Mouse (Mus musculus): ENCODE measurements around the gene Samd4b. TPM values are rescaled to one million over a fixed set of nuclear protein-coding genes. Genes with fewer than 3 reads are reported as not detected.
"Not testable (repeated sequence)": the region's sequence is repeated elsewhere in the genome, so short reads cannot be mapped to it uniquely, and the experiment has no call there.

Gene Samd4b
- total RNA-seq, 2 experiments from 2014 or later = 56.0 to 59.0 TPM

DNA sequence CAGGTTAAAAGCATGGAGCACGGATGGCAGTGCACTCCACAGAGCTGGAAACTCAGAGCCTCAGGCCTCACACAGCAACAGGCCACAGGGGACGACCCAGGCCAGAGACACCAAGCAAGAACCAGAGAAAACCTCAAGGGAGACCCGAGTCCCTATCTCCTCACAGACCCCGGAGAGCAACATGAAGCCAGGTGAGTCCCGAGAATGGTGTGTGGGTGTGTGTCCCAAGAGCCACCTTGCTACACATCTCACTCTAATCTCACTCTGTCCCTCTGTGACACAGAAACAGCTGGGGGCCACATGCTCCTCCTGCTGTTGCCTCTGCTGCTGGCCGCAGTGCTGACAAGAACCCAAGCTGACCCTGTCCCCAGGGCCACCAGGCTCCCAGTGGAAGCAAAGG lies 75.4 kb downstream of the Samd4b start, which contains the start of gene Ifnl3:
Ifnl3 (plus strand) TSS at position 301 of the 400 bp plus-strand sequence.
- DNase-seq (ENCODE audit: low spot score in 2 of 2) = not testable (repeated sequence)

DNA sequence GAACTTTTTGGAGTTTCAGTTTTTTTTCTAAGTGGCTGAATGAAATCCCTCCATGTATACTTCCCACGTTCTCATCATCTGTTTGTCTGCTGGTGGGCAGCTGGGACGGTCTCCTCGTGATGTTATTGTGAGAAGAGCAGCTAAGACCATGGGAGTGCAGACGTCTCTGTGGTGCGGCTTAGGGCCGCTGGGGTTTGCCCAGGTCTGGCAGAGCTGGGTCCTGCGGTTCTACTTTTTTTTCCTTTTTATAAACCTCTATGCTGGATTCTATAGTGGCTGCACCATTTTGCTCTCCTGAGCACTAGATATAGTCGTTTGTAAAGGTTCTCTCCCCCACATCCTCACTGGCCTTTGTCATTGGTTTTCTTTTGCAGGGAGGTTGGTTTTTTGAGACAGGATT lies 86.5 kb downstream of the Samd4b start:
- no peak for DNase-seq (ENCODE audit: low spot score in 2 of 2)

DNA sequence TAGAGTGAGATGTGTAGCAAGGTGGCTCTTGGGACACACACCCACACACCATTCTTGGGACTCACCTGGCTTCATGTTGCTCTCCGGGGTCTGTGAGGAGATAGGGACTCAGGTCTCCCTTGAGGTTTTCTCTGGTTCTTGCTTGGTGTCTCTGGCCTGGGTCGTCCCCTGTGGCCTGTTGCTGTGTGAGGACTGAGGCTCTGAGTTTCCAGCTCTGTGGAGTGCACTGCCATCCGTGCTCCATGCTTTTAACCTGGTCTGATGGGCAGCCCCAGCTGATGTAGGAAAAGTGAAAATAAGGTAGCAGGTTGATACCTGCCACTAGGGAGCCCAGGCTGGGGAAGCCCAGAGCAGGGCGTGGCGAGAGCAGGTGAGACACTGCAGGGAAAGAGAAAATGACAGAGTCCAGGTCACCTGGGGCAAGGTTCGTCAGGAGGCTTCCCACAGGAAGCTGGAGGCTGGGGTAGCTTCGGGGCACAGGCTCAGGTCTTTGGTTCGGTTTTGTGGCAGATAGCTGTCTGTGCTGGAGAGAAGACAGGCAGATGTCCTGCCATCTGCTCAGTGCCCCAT lies 87.5 kb downstream of the Samd4b start, which contains the start of gene Ifnl2:
Ifnl2 (minus strand) TSS at position 51 of the 570 bp plus-strand sequence.
- DNase-seq (ENCODE audit: low spot score in 2 of 2) = not testable (repeated sequence)

DNA sequence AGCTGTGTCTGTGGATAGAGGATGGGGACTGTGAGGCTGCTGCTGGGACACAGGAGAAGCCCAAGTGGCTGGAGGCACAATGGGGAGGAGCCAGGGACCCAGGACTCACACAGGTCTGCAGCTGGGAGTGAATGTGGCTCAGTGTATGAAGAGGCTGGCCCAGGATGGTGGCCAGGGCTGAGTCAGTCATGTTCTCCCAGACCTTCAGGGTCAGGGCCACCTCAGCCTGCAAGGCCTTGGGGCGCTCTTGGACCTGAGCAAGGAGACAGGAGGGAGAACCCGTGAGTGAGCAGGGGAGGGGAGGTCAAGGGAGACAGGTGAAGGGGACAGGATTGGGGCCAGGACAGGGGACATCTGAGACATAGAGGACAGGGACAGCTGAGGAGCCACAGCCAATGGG lies 88.8 kb downstream of the Samd4b start:
- DNase-seq (ENCODE audit: low spot score in 2 of 2) = not testable (repeated sequence)

DNA sequence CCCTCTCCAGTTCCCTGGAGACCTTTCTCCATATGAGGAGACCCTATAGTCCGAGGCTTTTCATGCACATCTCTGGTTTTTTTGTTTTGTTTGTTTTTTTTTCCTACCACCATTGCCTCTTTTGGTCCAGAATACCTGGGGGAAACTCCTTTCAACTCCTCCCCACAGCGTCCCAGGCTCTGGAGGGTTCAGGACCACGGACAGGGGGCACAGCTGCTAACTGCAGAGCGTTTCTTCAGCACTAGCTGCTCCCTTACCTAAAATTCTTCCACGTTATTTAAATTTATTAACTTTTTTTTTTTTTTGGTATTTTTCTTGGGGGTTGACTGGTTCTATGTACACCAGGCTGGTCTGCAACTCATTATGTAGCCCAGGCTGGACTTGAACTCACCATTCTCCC lies 92.4 kb downstream of the Samd4b start:
- DNase-seq (ENCODE audit: low spot score in 2 of 2) = no peak

DNA sequence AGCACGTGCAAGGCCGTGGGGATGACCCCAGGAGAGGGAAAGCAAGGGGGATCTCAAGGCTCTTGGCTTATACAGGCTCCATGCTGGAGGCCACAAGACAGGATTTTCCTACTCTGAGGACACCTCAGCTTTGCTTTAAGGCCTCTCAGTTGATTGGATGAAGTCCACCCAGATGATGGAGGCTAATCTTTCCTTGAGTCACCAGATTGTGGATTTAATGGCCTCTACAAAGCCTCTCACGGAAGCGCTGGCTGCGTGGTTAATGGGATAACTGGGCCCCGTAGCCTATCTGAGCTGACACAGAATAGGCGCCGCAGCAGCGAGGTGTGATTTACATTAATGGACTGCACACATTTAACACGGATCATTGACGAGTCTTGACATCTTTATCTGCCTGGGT lies 102.5 kb downstream of the Samd4b start:
- DNase-seq (ENCODE audit: low spot score in 2 of 2) = no peak

DNA sequence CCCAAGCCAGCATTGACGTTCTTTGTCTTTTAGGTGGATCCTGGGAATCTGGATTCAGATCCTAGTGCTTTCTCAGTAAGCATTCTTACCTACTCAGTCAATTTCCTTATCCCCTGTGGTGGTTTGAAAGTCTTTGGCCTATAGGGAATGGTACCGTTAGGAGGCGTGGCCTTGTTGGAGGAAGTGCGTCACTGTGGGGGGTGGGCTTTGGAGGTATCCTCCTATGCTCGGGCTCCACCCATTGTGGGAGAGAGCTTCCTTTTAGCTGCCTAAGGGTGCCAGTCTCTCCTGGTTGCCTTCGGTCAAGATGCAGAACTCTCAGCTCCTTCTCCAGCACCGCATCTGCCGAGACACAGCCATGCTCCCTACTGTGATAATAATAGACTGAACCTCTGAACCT lies 105.6 kb downstream of the Samd4b start:
- DNase-seq (ENCODE audit: low spot score in 2 of 2) = no peak

DNA sequence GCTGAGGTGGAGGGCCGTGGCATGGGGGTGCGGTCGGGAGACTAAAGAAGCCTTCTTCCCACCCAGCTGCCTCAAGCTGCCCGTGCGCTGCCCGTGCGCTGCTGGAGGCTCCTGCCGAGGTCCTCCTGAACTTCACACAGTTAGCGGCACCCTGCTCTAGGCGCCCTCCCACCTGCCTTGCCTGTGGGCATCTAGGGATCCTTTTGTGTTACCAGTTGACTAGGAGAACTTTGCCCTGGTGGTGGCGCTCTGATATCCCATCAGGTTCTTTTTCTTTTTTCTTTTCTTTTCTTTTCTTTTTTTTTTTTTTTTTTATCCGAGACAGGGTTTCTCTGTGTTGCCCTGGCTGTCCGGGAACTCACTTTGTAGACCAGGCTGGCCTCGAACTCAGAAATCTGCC lies 107.0 kb downstream of the Samd4b start:
- DNase-seq (ENCODE audit: low spot score in 2 of 2) = no peak

DNA sequence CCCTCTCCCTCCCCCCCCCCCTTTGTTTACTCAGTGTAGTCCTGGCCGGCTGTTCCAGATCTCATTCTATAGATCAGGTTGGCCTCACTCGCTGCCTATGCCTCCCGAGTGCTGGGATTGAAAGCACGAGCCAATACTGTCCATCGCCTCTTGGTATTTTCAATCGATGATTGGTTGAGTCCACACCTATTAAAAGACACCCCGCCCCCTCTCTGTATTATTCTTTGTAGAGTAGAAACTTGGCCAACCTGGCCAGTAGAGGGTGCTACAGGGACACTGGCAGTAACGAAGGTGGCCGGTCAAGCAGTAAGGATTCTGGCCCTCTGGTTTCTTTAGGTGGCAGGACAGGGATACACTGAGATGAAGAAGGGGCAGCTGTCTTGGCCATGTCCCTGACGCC lies 107.5 kb downstream of the Samd4b start:
- DNase-seq (ENCODE audit: low spot score in 2 of 2) = peak in 1 of 2 experiments; percentile 41

DNA sequence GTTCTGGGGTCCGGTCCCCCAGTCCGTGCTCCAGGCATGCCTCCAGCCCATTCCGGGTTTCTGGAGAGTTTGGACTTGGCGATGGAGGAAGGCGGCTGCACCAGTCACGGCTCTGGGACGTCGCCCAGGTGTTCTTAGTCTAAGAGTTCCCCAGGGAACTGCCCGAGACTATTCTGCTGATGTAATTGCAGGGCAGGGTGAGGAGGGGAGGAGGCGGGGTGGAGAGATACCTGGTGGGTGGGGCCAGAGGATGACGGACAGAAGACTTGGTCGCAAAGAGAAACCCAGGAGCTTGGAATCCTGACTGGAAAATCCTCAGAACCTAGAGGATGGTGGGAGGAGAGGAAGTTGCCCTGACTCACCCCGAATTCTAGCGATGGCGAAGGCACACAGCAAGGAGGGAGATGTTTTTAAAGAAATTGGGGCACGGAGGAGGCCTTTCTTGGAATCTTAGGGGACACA lies 109.9 kb downstream of the Samd4b start:
- no peak for DNase-seq (ENCODE audit: low spot score in 2 of 2)

DNA sequence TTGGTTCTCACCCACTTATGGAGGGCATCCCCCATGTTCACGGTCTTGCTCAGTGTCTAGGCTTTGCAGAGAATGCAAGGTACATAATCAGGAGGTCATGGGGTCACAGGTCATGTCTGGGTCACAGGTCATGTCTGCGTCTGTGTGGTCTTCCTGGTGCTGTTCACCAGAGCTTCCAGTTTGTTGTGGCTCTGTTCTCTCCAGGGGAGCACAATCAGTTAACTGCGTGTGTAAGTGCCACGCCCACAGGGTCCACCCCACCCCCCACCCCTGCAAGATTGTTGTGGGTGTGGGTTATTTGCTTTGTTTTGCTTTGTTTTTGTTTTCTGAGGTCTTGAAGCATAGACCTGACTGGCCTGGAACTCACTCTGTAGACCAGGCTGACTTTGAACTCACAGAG lies 113.8 kb downstream of the Samd4b start:
- no peak for DNase-seq (ENCODE audit: low spot score in 2 of 2)

DNA sequence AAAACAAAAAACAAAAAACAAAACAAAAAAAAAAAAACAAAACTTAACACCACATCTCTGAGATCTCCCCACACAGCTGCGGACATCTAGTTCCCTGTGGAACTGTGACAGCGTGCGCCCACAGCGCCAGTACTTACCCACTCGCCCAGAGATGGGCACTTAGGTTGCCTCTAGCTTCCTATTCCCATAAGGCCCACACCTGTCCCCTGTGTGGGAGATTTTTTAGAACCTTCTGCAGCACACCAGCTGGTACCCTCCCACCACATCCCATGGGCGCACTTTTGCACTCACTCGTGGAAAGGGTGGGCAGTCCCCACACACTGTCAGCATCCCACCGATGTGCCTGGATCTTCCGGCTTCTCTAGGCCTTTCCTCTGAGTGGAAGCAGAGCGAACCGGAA lies 115.1 kb downstream of the Samd4b start:
- no peak for DNase-seq (ENCODE audit: low spot score in 2 of 2)

DNA sequence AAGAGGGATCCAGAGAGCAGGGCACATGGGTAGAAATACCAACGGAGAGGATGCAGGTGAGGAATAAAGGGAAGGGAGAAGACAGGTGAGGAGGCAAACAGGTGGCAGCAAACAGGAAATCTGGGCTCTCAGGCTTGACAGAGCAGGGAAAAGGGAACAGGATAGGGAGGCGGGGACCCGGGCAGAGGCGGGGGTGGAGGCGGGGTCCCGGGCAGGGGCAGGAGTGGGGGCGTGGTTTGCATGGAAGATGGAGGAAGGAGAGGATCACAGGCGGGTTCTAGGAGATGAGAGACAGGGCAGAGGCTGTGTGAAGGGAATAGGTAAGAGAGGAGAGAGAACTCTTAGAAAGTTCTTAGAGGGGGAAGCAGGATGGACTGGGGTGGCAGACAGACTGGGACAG lies 119.1 kb downstream of the Samd4b start:
- no peak for DNase-seq (ENCODE audit: low spot score in 2 of 2)

DNA sequence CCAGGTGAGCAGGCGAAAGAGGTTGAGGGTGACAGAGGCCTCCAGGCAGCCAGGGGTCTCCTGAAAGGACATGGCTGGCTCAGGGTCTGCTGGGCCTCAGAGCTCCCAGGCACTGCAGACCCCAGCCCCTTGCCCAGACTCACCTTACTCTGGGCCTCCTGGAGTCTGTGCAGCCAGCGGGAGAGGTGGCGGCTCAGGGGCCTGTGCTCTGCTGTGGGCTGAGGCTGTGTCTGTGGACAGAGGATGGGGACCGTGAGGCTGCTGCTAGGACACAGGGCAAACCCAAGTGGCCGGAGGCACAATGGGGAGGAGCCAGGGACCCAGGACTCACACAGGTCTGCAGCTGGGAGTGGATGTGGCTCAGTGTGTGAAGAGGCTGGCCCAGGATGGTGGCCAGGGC lies 120.6 kb downstream of the Samd4b start:
- DNase-seq (ENCODE audit: low spot score in 2 of 2) = no peak

DNA sequence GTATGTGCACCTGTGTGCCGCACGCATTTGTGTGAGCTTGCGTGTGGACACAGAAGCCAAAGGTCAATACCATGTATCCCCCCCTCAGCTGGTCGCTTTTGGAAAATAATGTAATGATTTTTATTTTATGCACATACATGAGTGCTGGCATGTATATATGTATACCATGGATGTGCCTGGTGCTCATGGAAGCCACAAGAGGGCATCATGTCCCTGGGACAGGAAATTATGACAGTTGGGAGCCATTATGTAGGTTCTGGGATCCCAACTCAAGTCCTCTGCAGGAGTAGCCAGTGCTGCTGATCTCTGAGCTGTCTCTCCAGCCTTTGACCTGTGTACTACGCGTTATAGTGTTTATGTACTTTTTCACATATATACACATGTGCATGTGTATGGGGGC lies 121.8 kb downstream of the Samd4b start:
- no peak for DNase-seq (ENCODE audit: low spot score in 2 of 2)

DNA sequence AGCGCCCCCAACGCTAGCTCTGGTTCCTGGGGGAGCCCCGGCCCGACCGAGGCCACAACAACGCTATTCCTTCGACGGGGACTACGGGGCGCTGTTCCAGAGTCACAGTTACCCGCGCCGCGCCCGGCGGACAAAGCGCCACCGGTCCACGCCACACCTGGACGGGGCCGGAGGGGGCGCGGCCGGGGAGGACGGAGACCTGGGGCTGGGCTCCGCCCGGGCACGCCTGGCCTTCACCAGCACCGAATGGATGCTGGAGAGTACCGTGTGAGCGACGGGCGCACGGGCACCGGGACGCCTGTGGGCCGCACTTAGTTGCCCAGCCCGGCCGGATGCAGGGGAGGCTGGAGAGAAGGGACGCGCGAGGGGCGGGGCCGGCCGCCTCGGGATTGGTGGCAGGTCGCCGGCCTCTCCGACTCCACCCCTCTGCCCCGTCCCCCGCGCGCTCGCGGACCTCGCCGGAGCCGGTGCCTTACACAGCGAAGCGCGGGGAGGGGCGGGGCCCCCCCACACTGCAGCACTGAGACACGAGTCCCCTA lies 130.7 kb downstream of the Samd4b start:
- peak in 1 of 2 experiments; percentile 43 for DNase-seq (ENCODE audit: low spot score in 2 of 2)

DNA sequence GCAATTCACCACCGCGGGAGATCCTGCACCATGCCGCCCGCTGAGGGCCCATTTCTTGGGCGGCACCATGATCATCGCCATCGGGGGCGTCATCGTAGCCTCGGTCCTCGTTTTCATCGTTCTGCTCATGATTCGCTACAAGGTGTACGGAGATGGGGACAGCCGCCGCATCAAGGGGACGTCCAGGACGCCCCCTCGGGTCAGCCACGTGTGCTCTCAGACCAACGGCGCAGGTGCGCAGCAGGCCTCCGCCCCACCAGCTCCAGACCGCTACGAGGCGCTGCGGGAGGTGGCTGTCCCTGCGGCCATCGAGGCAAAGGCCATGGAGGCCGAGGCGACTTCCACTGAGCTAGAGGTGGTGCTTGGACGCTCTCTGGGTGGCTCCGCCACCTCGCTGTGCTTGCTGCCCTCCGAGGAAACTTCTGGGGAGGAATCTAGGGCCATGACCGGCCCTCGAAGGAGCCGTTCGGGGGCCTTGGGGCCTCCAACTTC lies 131.2 kb downstream of the Samd4b start:
- no peak for DNase-seq (ENCODE audit: low spot score in 2 of 2)

DNA sequence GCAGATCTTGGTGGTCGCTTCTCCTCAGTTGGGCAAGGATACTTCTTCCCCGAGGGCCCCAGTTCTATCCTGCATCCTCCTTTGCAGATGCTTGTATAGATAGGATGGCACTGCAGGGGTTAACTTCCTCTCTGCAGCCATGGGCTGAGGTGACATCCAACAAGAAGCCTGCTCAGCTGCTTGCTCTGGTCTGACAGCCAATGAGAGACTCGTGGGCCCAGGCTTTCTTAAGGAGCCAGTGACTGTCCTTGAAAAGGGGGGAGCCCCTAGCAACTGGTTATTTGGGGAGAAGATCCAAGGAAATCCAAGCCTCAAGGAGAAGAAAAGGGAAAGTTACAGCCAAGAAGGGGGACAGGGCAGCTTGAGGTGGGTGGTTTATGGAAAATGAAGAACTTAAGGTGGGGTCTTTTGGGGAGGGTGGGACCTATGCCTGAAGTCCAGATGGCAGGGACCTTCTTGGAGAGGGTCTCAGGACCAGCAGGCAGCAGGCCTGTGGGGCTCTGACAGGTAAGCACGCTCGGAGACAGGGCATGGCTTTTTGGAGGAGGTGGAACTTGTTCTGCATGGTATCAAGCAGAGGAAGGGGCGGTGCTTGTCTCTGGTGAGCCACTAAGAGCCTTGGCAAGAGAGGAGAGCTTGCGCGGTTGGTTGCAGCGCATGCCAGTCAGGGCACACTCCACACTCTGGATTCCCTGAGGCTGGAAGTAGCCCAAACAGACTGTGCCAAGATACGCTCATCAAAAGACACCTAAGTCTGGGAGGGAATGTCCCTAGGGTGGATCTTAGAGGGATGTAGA lies 133.3 kb downstream of the Samd4b start:
- peak in 1 of 2 experiments; percentile 28 for DNase-seq (ENCODE audit: low spot score in 2 of 2)

DNA sequence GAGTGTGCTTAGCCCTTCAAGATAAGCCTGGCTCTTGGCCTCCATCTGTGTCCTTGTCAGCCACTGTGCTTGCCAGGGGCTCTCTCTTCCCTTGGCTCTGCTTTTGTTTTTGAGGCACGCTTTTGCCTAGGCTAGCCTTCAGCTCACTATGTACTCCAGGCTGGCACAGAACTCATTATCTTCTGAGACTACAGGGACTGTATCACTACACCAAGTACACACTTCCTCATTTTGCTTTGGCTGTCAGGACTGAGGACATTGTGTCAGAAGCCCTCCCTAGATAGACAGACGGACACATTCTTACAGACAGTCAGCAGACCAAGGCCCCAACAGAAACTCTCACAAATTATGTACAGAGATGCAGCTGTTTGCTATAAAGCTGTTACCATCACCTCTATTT lies 135.2 kb downstream of the Samd4b start:
- no peak for DNase-seq (ENCODE audit: low spot score in 2 of 2)

DNA sequence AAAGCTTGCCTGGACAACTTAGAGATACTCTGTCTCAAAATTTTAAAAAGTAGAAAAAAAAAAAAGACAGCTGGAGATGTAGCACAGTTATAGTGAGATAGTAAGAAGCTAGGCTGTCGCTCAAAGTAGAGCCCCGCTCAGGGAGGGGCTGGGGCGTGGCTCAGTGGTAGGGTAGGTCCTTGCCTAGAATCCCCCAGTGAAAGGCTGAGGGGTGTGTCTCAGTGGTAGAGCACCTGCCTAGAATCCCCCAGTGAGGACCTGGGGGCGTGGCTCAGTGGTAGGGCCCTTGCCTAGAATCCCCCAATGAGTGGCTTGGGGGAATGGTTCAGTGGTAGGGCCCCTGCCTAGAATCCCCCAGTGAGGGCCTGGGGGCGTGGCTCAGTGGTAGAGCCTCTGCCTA lies 137.6 kb downstream of the Samd4b start:
- no peak for DNase-seq (ENCODE audit: low spot score in 2 of 2)

DNA sequence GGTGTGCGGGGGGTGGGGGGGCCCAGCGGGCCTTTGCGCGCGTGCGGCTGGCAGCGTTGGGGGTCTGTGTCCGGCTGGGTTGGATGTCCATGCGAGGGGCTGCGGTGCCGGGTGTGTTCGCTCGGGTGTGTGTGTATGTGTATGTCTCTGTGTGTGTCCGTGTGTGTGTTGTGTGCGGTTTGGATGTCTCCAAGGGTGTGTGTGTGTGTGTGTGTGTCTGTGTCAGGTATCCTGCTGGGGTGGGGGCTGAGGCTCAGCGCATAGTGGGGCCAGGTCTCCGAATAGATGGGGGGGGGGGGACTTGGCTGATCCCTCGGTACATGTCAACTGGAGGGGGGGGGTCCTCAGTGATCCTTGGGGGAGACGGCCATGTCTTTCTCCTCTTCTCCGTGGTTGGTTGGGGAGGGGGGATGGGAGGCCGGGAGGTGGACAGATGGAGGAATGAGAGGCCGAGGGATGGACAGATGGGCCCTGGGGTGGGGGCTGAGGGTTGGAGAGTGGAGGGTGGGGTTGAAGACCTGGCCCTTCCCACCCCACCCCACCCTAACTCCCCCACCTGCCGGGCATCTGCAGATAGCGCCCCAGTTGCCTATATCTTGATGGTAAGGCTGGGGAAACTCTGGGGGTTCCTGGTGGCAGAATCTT lies 145.5 kb downstream of the Samd4b start:
- no peak for DNase-seq (ENCODE audit: low spot score in 2 of 2)

Measured in adrenal gland, postnatal 4 days (tissue).